Mouse (Mus musculus) C2C12 (cell line): ENCODE results near the gene Brpf3.

ENCODE experiments used
- CEBPB ChIP-seq: IDR thresholded peaks from one replicate; pipeline ENCODE4 v1.6.1; 2011; ENCODE audit warnings: low read depth, mild to moderate bottlenecking, control low read depth, moderate library complexity
- CTCF ChIP-seq: IDR thresholded peaks from one replicate; pipeline ENCODE4 v1.5.1; 2011; ENCODE audit not compliant: control insufficient read depth, insufficient read depth, insufficient read length
- FOSL1 ChIP-seq: IDR thresholded peaks from one replicate; pipeline ENCODE4 v1.8.0; 2011; ENCODE audit warnings: mild to moderate bottlenecking, low read length; ENCODE audit not compliant: poor library complexity, insufficient read depth, severe bottlenecking
- MAX ChIP-seq: IDR thresholded peaks from one replicate; pipeline ENCODE4 v1.6.1; 2011; ENCODE audit warnings: mild to moderate bottlenecking, control low read depth
- MYOG ChIP-seq: IDR thresholded peaks from one replicate; pipeline ENCODE4 v1.6.1; 2011; ENCODE audit not compliant: control insufficient read depth, insufficient read length; ENCODE audit errors: extremely low read depth
- USF1 ChIP-seq: IDR thresholded peaks from one replicate; pipeline ENCODE4 v1.6.1; 2011; ENCODE audit warnings: low read depth, mild to moderate bottlenecking, control low read depth, moderate library complexity

GRCm38 (mm10) chr17:28883941-28884516 lies 83.1 kb downstream of the Brpf3 start:
- TF ChIP-seq CTCF (no peak), MAX (no peak), USF1 (no peak), CEBPB (no peak), MYOG (no peak), FOSL1 (no peak)
